Mouse (Mus musculus): Measurements from ENCODE around the gene Stpg1.
A peak's percentile ranks its signal among the peaks of the same experiment; 100 is the strongest.

The Stpg1 gene

GRCm38 (mm10) chr4:135494521-135495396, at the start of gene Stpg1, which contains the start of gene Nipal3:
Gene Stpg1, plus strand, starts transcription at chr4:135494790.
Gene Nipal3, minus strand, starts transcription at chr4:135495038.
- DNase-seq (ENCODE audit: low spot score in 2 of 2): peak; percentile 93

GRCm38 (mm10) chr4:135451360-135452015, 43.1 kb upstream of the Stpg1 start:
- DNase-seq (ENCODE audit: low spot score in 2 of 2): no peak

- no peak for DNase-seq (ENCODE audit: low spot score in 2 of 2)
Measured at GRCm38 (mm10) chr4:135453164-135453563, 41.4 kb upstream of the Stpg1 start.

- no peak for DNase-seq (ENCODE audit: low spot score in 2 of 2)
Measured at GRCm38 (mm10) chr4:135453572-135453971, 41.0 kb upstream of the Stpg1 start.

DNA sequence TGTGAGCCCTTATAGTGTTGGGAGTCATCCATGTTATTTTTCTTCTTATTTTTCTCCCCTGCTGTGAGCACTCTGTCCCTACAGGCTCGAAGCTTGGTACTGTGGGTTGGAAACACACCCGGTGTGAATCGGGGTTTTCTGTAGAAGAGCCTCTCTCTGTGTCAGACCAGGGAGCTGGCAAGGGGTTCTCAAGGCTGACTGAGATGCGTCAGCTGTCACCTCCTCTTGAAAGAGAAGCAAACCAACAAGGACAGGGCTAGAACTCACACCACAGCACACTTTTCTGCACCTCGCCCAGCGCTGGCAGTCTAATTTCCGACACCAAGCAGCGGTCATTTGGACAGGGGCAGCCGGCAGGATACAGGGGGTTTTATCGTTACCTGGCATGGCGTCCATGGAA, 31.2 kb upstream of the Stpg1 start:
- DNase-seq (ENCODE audit: low spot score in 2 of 2): no peak

DNA sequence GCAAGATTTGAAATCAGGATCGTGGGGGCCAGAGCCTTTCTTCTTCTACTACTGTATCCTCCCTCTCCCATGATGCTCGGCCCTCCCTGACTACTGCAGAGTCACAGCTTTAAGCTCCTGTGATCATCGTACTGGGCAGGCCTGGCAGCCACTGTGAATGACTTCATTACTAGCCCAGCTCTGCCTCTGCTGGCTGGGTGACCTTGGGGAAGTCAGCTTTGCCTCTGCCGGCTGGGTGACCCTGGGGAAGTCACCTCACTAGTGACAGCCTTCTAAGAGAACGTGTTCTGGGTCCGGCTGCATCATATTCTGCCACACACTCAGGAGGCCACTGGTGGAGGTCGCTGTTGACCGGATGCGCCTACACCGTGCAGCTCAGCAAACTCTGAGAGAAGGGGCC, 16.7 kb upstream of the Stpg1 start:
- no peak for DNase-seq (ENCODE audit: low spot score in 2 of 2)

- DNase-seq (ENCODE audit: low spot score in 2 of 2): no peak
Measured at GRCm38 (mm10) chr4:135480370-135480769, 14.2 kb upstream of the Stpg1 start.

DNA sequence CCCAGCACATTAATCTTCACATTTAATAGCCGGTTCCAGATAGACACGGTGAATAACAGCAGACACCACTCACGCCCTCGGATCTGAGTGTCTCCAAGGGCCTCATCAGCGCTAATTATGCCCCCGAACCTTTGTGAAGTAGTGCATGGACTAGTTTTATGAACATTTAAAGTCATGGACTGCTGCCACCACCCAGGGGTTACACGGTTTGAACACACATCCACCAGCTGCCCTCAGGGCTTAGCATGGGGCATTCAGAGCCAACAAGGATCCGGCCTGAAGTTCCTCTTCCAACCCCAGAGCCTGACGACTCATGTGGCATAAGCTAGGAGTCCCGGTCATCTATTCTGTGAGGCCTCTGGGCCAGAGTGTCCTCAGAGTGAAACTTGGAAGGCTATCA, 9.5 kb upstream of the Stpg1 start:
- no peak for DNase-seq (ENCODE audit: low spot score in 2 of 2)

DNA sequence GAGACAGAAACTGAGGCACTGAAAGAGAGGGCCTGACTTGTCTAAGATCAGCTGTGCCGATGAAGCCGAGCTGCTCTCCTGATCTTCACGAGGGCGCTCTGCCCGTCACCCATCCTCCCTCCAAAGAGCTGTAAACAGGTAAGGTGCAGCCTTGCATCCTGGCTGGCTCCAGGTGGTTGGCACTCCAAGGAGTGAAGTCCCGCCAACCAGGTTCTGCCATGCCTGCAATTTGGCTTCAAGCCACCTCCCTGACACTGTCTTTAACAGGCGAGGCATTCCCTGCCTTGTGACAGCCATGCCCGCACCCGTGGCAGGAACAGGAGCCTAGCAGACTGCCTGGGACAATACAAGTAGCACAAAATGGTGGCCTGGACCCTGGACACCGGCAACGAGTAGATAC, 8.2 kb upstream of the Stpg1 start:
- DNase-seq (ENCODE audit: low spot score in 2 of 2): no peak

- no peak for DNase-seq (ENCODE audit: low spot score in 2 of 2)
Measured at GRCm38 (mm10) chr4:135489256-135489655, 5.3 kb upstream of the Stpg1 start.

- peak; percentile 49 to 51 for DNase-seq (ENCODE audit: low spot score in 2 of 2)
Measured at GRCm38 (mm10) chr4:135493271-135493670, 1.3 kb upstream of the Stpg1 start.

GRCm38 (mm10) chr4:135493691-135494520, 684 bp upstream of the Stpg1 start:
- DNase-seq (ENCODE audit: low spot score in 2 of 2): peak; percentile 55 to 57

DNA sequence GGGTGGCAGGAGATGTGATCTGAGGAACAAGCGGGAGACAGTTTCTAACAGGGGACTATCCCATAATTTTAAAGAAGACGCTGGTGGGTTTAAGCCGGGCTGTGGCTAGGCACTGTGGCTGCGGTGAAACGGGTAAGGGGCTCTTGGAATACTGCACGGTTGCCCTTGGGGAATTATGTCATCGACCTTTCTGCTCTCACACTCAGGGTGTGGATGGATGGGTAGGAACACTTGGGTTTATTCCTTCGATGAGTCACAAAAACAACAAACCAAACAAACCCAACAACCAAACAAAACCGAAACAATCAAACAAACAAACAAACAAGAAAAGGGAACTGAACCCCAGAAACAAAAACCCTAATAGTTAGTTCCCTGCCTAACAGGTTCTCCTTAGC, 804 bp downstream of the Stpg1 start:
- no peak for DNase-seq (ENCODE audit: low spot score in 2 of 2)

GRCm38 (mm10) chr4:135495810-135496209, 1.2 kb downstream of the Stpg1 start:
- peak in 1 of 2 experiments; percentile 21 for DNase-seq (ENCODE audit: low spot score in 2 of 2)

GRCm38 (mm10) chr4:135498136-135498535, 3.5 kb downstream of the Stpg1 start:
- no peak for DNase-seq (ENCODE audit: low spot score in 2 of 2)

DNA sequence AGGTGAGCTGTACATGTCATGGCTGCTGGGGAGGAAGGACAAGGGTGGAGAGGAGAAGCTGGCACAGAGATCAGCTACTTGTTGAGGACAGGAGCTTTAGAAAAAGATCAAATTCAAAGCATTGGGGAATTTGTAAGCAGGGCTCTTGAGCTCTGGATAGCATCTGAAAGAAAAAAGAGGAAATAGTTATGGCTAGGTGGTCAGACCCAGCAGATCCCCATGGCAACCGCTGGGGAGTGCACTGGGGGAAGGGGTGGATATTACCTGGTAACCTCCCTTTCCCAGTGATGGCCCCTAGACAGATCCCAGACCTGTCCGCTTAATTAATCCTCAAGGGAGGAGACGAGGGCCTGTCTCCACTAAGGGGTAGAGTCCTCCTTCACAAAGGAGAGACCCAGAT, 5.2 kb downstream of the Stpg1 start:
- peak; percentile 63 to 64 for DNase-seq (ENCODE audit: low spot score in 2 of 2)

- DNase-seq (ENCODE audit: low spot score in 2 of 2): no peak
Measured at GRCm38 (mm10) chr4:135501587-135501986, 7.0 kb downstream of the Stpg1 start.

GRCm38 (mm10) chr4:135505794-135506193, 11.2 kb downstream of the Stpg1 start:
- no peak for DNase-seq (ENCODE audit: low spot score in 2 of 2)

DNA sequence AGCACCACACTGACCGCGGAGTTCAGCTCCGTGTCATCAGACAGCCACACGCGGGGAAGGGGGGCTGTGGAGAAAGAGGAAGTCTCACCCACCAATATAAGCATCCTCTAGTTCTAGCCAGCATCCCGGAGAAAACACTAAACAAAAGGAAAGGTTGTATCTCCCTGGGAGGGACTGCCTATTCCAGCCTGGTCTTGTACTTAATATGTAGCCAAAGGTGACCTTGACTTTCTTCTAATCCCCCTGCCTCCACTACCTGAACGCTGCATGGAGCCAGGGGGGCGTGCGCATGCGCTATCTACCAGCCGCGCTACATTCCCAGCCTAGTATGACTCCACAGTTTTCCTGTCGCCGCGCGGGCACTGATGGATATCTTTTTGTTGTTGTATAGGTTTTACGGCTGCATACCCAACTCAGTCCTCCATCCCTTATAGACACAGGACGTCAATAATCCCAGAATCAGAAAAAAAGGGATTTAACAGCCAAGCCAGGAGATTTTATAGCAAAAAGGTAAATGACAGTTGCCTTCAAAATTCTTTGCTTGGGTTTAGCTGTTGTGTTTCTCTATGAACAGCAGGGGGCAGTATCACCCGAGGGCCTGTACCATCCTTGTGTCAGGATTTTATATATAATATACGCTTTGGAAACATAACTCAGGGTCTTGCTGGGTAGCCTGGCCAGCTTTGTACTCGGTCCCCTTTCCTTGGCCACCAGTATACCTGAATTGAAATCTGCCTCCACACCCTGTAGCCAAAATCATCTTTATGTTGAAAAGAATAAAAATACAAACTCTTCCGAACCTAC, 13.2 kb downstream of the Stpg1 start:
- DNase-seq (ENCODE audit: low spot score in 2 of 2): peak; percentile 19 to 23

DNA sequence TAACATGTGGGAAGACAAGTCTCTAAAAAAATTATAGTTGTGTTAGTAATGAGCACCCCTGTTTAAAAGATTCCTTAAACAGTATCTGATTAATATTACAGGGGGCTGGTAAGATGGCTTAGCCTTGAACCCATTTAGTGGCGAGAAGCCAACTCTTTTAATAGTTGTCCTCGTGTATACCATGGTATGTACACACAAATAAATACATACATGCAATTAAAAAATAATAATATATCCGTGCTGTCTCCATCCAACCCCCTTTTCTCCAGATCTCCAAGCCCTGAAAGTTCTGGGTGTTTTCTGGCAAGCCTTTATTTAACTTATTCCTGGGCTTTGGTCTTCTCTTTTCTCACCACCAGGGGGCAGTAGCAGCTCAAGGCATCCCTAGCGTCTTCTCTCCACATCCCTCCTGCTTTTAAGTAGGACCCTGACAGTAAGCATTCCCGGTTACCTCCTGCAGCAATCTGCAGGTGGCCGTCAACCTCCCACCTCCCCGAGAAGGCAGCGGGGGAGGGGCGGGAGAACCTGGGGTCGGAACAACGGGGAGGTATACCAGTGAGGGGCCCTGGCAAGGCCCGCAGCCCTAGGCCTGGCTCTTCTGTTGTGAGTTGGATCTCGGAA, 13.9 kb downstream of the Stpg1 start:
- DNase-seq (ENCODE audit: low spot score in 2 of 2): peak; percentile 19 to 53

GRCm38 (mm10) chr4:135509515-135509914, 14.9 kb downstream of the Stpg1 start:
- no peak for DNase-seq (ENCODE audit: low spot score in 2 of 2)

Data from spleen, postnatal 36 days (tissue).